Mouse (Mus musculus) ES-E14 (cell line): Measurements from ENCODE around the gene Rbp2. TPM values are rescaled to one million over a fixed set of nuclear protein-coding genes. Genes with fewer than 3 reads are reported as not detected.

ENCODE experiments used
- DNase-seq: peaks from one replicate; pipeline ENCODE4 v3.0.0-alpha.2; 2013; ENCODE audit warnings: low read depth, low spot score
- H3K27ac ChIP-seq: 2 replicates; pipeline ENCODE4 v1.5.1; 2012; ENCODE audit warnings: low read depth, mild to moderate bottlenecking, low read length, moderate library complexity, mixed read lengths; ENCODE audit not compliant: poor library complexity, insufficient read depth, severe bottlenecking
- H3K36me3 ChIP-seq: 2 replicates; pipeline ENCODE4 v1.6.1; 2012; ENCODE audit warnings: mild to moderate bottlenecking, low read length, moderate library complexity, mixed read lengths; ENCODE audit not compliant: control insufficient read depth, poor library complexity, insufficient read depth, severe bottlenecking
- H3K4me1 ChIP-seq, 2 experiments: fragments of 150-350 bp in 1 of 2; sonication (generic) in 1 of 2; 2 replicates each; pipeline ENCODE4 v1.6.1; 2012; ENCODE audit warnings: low read length in 2 of 2, mild to moderate bottlenecking in 1 of 2, mixed read lengths in 1 of 2; ENCODE audit not compliant: control insufficient read depth in 2 of 2, insufficient read depth in 2 of 2, poor library complexity in 1 of 2
- H3K4me3 ChIP-seq, 2 experiments: fragments of 150-350 bp in 1 of 2; sonication (generic) in 1 of 2; 2 replicates each; pipeline ENCODE4 v1.5.1; 2012; ENCODE audit warnings: low read length in 2 of 2, low read depth in 1 of 2, mild to moderate bottlenecking in 1 of 2, mixed read lengths in 1 of 2; ENCODE audit not compliant: insufficient read depth in 1 of 2, poor library complexity in 1 of 2, severe bottlenecking in 1 of 2
- H3K9ac ChIP-seq: 2 replicates; pipeline ENCODE4 v1.6.1; 2012; ENCODE audit warnings: low read depth, mild to moderate bottlenecking, low read length, mixed read lengths; ENCODE audit not compliant: poor library complexity, insufficient read depth, severe bottlenecking
- H3K9me3 ChIP-seq: fragments of 150-350 bp; sonication (generic); 2 replicates; pipeline ENCODE4 v1.6.1; 2012; ENCODE audit warnings: low read depth, mild to moderate bottlenecking, low read length; ENCODE audit not compliant: control insufficient read depth, insufficient read depth
- CHD2 ChIP-seq: IDR thresholded peaks from 2 replicates; pipeline ENCODE4 v1.6.1; 2014; ENCODE audit warnings: mild to moderate bottlenecking, low read depth, low read length, inconsistent platforms
- HCFC1 ChIP-seq: IDR thresholded peaks from 2 replicates; pipeline ENCODE4 v1.6.1; 2012; ENCODE audit warnings: low read length, inconsistent platforms, borderline replicate concordance; ENCODE audit not compliant: insufficient read depth
- MAFK ChIP-seq: IDR thresholded peaks from 2 replicates; pipeline ENCODE4 v1.6.1; 2014; ENCODE audit warnings: mild to moderate bottlenecking, low read depth, low read length, inconsistent platforms; ENCODE audit not compliant: insufficient read depth
- ZC3H11A ChIP-seq: IDR thresholded peaks from 2 replicates; pipeline ENCODE4 v1.6.1; 2012; ENCODE audit warnings: low read depth, mild to moderate bottlenecking, inconsistent platforms, low read length, borderline replicate concordance
- ZNF384 ChIP-seq: IDR thresholded peaks from 2 replicates; pipeline ENCODE4 v1.6.1; 2012; ENCODE audit warnings: low read depth, low read length, inconsistent platforms
- in situ Hi-C, 2 experiments: fragments of 600-800 bp; cut with MboI; formaldehyde crosslinking; loops; one replicate each; pipeline ENCODE4 v1.15.1; 2025; ENCODE audit warnings: low sequenced_read_pairs in 2 of 2, inconsistent platforms in 1 of 2; ENCODE audit not compliant: unreplicated experiment in 2 of 2
- total RNA-seq: library from RNA; depleted of rRNA; stranded (reverse); fragments of 300-350 nt; gene quantifications from 2 replicates; pipeline ENCODE4 v1.2.3, GENCODE M21; 2012

Rbp2 gene
- total RNA-seq, 1 experiment, result not detected

- in situ Hi-C loops, result no loop called here
- H3K4me3 ChIP-seq, result no peak overlapping the region
- no peak for TF ChIP-seq HCFC1
- TF ChIP-seq ZNF384, result no peak
- TF ChIP-seq MAFK, result no peak
- no peak for TF ChIP-seq CHD2
- no peak for TF ChIP-seq ZC3H11A
- no peaks in the 10 kb centered on the region for H3K36me3 ChIP-seq
- H3K27ac ChIP-seq, result no peak overlapping the region
- no peaks in the 10 kb centered on the region for H3K4me1 ChIP-seq
- H3K9ac ChIP-seq, result no peak overlapping the region
- DNase-seq, result no peak
- no peaks in the 10 kb centered on the region for H3K9me3 ChIP-seq
Measured at GRCm38 (mm10) chr9:98498717-98499268, 12.9 kb downstream of the Rbp2 start.

GRCm38 (mm10) chr9:98499601-98500000 lies 13.7 kb downstream of the Rbp2 start:
- no peak for DNase-seq
- H3K36me3 ChIP-seq, result no peaks in the 10 kb centered on the region
- no peak overlapping the region for H3K4me3 ChIP-seq
- in situ Hi-C loops, result no loop called here
- TF ChIP-seq MAFK (no peak), HCFC1 (no peak), ZNF384 (no peak), ZC3H11A (no peak), CHD2 (no peak)
- H3K9ac ChIP-seq, result no peak overlapping the region
- H3K4me1 ChIP-seq, result no peaks in the 10 kb centered on the region
- no peaks in the 10 kb centered on the region for H3K9me3 ChIP-seq
- H3K27ac ChIP-seq, result no peak overlapping the region

DNA sequence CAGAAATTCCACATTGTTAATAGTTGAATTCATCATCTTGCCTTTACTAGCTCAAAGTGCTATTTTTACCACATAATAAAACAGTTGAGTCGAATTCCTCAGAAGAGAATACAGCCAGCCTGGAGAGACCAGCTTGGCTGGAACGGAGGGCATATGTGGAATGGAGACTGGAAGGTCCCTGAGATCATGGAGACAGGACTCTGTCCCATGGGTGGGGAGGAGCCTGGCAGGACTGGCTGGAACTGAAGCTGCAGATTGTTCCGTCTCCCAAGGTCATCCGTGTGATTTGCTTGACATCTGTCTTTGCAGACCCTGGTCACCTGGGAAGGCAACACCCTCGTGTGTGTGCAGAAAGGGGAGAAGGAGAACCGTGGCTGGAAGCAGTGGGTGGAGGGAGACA lies 21.6 kb downstream of the Rbp2 start:
- TF ChIP-seq MAFK (no peak), ZC3H11A (no peak), ZNF384 (no peak), HCFC1 (no peak)
- Histone ChIP-seq H3K36me3 (no peaks in the 10 kb centered on the region), H3K9me3 (no peaks in the 10 kb centered on the region), H3K4me1 (no peaks in the 10 kb centered on the region), H3K27ac (no peak overlapping the region), H3K4me3 (no peak overlapping the region), H3K9ac (no peak overlapping the region)
- no peak for DNase-seq
- in situ Hi-C loops, result no loop called here

DNA sequence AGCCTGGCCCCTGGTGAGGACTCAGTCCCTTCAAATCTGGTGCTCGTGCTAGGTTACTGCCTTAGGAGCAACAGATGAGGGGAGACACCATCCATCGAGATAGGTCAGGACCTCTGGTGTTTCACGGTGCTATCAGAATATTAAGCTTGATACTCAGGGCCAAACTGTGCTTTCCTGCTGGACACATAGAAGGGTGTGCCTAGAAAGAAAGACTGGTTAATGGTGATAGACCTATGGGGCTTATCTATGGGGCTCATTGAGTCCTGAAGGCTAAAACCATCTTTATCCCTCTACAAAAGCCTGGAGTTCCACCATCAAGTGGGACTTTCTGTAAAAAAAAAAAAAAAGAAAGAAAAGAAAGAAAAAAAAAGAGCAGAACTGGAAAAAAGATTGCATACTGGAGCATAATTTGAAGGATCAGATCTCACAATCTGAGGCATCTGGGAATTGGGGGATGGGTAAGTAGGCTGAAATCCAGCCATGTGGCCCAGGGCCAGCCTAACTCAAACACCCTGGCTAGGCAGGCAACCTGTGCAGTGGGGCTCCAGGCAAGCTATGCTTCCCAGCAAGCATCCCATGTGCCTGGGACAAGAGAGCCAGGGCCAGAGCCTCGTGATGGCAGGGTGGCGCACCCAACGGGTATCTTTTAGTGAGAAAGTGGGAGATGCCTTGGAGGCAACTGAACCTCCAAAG lies 24.6 kb downstream of the Rbp2 start:
- in situ Hi-C loops, result no loop called here
- no peaks in the 10 kb centered on the region for H3K4me1 ChIP-seq
- DNase-seq, result no peak
- H3K4me3 ChIP-seq, result no peak overlapping the region
- no peak overlapping the region for H3K9ac ChIP-seq
- TF ChIP-seq CHD2, result no peak
- no peak for TF ChIP-seq ZC3H11A
- no peak for TF ChIP-seq MAFK
- no peak for TF ChIP-seq HCFC1
- no peak for TF ChIP-seq ZNF384
- no peaks in the 10 kb centered on the region for H3K9me3 ChIP-seq
- no peak overlapping the region for H3K27ac ChIP-seq
- no peaks in the 10 kb centered on the region for H3K36me3 ChIP-seq

GRCm38 (mm10) chr9:98523872-98524271 lies 38.0 kb downstream of the Rbp2 start:
- no peak overlapping the region for H3K4me3 ChIP-seq
- in situ Hi-C loops, result no loop called here
- H3K9me3 ChIP-seq, result no peaks in the 10 kb centered on the region
- no peak for DNase-seq
- no peak overlapping the region for H3K9ac ChIP-seq
- no peaks in the 10 kb centered on the region for H3K4me1 ChIP-seq
- no peak overlapping the region for H3K27ac ChIP-seq
- no peaks in the 10 kb centered on the region for H3K36me3 ChIP-seq
- TF ChIP-seq CHD2 (no peak), ZNF384 (no peak), HCFC1 (no peak), MAFK (no peak), ZC3H11A (no peak)
